Mouse (Mus musculus): Measurements from ENCODE around the gene Hist1h4k. TPM values are rescaled to one million over a fixed set of nuclear protein-coding genes. Genes with fewer than 3 reads are reported as not detected.
"Not testable (repeated sequence)": the region's sequence is repeated elsewhere in the genome, so short reads cannot be mapped to it uniquely, and the experiment has no call there.

Gene Hist1h4k
- polyA plus RNA-seq, 1 experiment from 2014 or later: 6.0 TPM

- peak; percentile 96 for DNase-seq (ENCODE audit: low spot score, missing footprints)
- H3K27me3 ChIP-seq (ENCODE audit: control insufficient read depth, insufficient read depth, low read length): no peaks in the 10 kb centered on the region
- no peaks in the 10 kb centered on the region for H3K9me3 ChIP-seq (ENCODE audit: control insufficient read depth, low read length)
- 4% methylated on average over 5 of the region's 5 CpGs for WGBS
- no peak for ATAC-seq (ENCODE audit: low FRiP score)
- peak overlapping the region; percentile 94 for H3K27ac ChIP-seq (ENCODE audit: low read depth, low read length)
- peak overlapping the region; percentile 56 for H3K4me3 ChIP-seq (ENCODE audit: low read depth, low read length)
- H3K4me2 ChIP-seq: peak overlapping the region; percentile 87
- H3K36me3 ChIP-seq (ENCODE audit: control insufficient read depth, insufficient read depth, low read length): no peaks in the 10 kb centered on the region
- peaks cover 10% of the 10 kb centered on the region; the same call in 1 of the 2 replicates for H3K4me1 ChIP-seq (ENCODE audit: control insufficient read depth, insufficient read depth, low read length)
- H3K9ac ChIP-seq (ENCODE audit: low read length): peak overlapping the region; percentile 72
Measured at GRCm38 (mm10) chr13:21749387-21750158, 732 bp downstream of the Hist1h4k start.

GRCm38 (mm10) chr13:21745006-21745405 is 5.3 kb downstream of the Hist1h4k start:
- no peaks in the 10 kb centered on the region for H3K27me3 ChIP-seq (ENCODE audit: control insufficient read depth, insufficient read depth, low read length)
- H3K9me3 ChIP-seq (ENCODE audit: control insufficient read depth, low read length): no peaks in the 10 kb centered on the region
- no peak overlapping the region for H3K4me2 ChIP-seq
- no peak overlapping the region for H3K9ac ChIP-seq (ENCODE audit: low read length)
- peaks cover 4% of the 10 kb centered on the region; the same call in 1 of the 2 replicates for H3K4me1 ChIP-seq (ENCODE audit: control insufficient read depth, insufficient read depth, low read length)
- no peak overlapping the region for H3K27ac ChIP-seq (ENCODE audit: low read depth, low read length)
- 84% methylated on average over 1 of the region's 1 CpGs for WGBS
- DNase-seq (ENCODE audit: low spot score, missing footprints) (no peak), ATAC-seq (ENCODE audit: low FRiP score) (no peak)
- no peaks in the 10 kb centered on the region for H3K36me3 ChIP-seq (ENCODE audit: control insufficient read depth, insufficient read depth, low read length)
- no peak overlapping the region for H3K4me3 ChIP-seq (ENCODE audit: low read depth, low read length)

GRCm38 (mm10) chr13:21734906-21735767 is 15.2 kb downstream of the Hist1h4k start, which contains the start of gene Hist1h4j:
Hist1h4j (plus strand) TSS chr13:21735064.
- under 1% methylated on average over 43 of the region's 56 CpGs for WGBS
- not testable (repeated sequence) for H3K27me3 ChIP-seq (ENCODE audit: control insufficient read depth, insufficient read depth, low read length); H3K4me1 ChIP-seq (ENCODE audit: control insufficient read depth, insufficient read depth, low read length); H3K36me3 ChIP-seq (ENCODE audit: control insufficient read depth, insufficient read depth, low read length); H3K9me3 ChIP-seq (ENCODE audit: control insufficient read depth, low read length)
- DNase-seq (ENCODE audit: low spot score, missing footprints) (peak; percentile 99), ATAC-seq (ENCODE audit: low FRiP score) (peak; percentile 92)
- H3K9ac ChIP-seq (ENCODE audit: low read length): peak within 1 kb of the TSS; percentile 64
- H3K4me3 ChIP-seq (ENCODE audit: low read depth, low read length): peak within 1 kb of the TSS; percentile 40
- H3K4me2 ChIP-seq: peak within 1 kb of the TSS; percentile 67
- H3K27ac ChIP-seq (ENCODE audit: low read depth, low read length): peak within 1 kb of the TSS; percentile 98

- Histone ChIP-seq H3K4me2 (peak overlapping the region; percentile 67), H3K4me1 (ENCODE audit: control insufficient read depth, insufficient read depth, low read length) (peaks cover 7% of the 10 kb centered on the region; the same call in 1 of the 2 replicates), H3K9me3 (ENCODE audit: control insufficient read depth, low read length) (no peaks in the 10 kb centered on the region), H3K36me3 (ENCODE audit: control insufficient read depth, insufficient read depth, low read length) (no peaks in the 10 kb centered on the region), H3K4me3 (ENCODE audit: low read depth, low read length) (peak overlapping the region; percentile 40), H3K9ac (ENCODE audit: low read length) (peak overlapping the region; percentile 64), H3K27me3 (ENCODE audit: control insufficient read depth, insufficient read depth, low read length) (no peaks in the 10 kb centered on the region), H3K27ac (ENCODE audit: low read depth, low read length) (peak overlapping the region; percentile 98)
- DNase-seq (ENCODE audit: low spot score, missing footprints): peak; percentile 96
- ATAC-seq (ENCODE audit: low FRiP score): peak; percentile 80
- under 1% methylated on average over 21 of the region's 21 CpGs for WGBS
Measured at GRCm38 (mm10) chr13:21734010-21734905, 16.0 kb downstream of the Hist1h4k start.

- Histone ChIP-seq H3K36me3 (ENCODE audit: control insufficient read depth, insufficient read depth, low read length) (no peaks in the 10 kb centered on the region), H3K9ac (ENCODE audit: low read length) (peak overlapping the region; percentile 64; the same call in 1 of the 2 replicates), H3K4me1 (ENCODE audit: control insufficient read depth, insufficient read depth, low read length) (peaks cover 7% of the 10 kb centered on the region; the same call in 1 of the 2 replicates), H3K27ac (ENCODE audit: low read depth, low read length) (peak overlapping the region; percentile 98), H3K4me2 (no peak overlapping the region), H3K27me3 (ENCODE audit: control insufficient read depth, insufficient read depth, low read length) (no peaks in the 10 kb centered on the region), H3K9me3 (ENCODE audit: control insufficient read depth, low read length) (no peaks in the 10 kb centered on the region), H3K4me3 (ENCODE audit: low read depth, low read length) (no peak overlapping the region)
- 68% methylated on average over 5 of the region's 5 CpGs for WGBS
- peak; percentile 90 for DNase-seq (ENCODE audit: low spot score, missing footprints)
- peak; percentile 14; the same call in 1 of the 2 replicates for ATAC-seq (ENCODE audit: low FRiP score)
Measured at GRCm38 (mm10) chr13:21733466-21733865, 16.8 kb downstream of the Hist1h4k start.

- H3K4me1 ChIP-seq (ENCODE audit: control insufficient read depth, insufficient read depth, low read length): peaks cover 16% of the 10 kb centered on the region; the same call in 1 of the 2 replicates
Measured at GRCm38 (mm10) chr13:21729544-21729943, 20.8 kb downstream of the Hist1h4k start.

GRCm38 (mm10) chr13:21727948-21728572 is 22.2 kb downstream of the Hist1h4k start:
- Histone ChIP-seq H3K4me1 (ENCODE audit: control insufficient read depth, insufficient read depth, low read length) (peaks cover 12% of the 10 kb centered on the region; the same call in 1 of the 2 replicates), H3K36me3 (ENCODE audit: control insufficient read depth, insufficient read depth, low read length) (no peaks in the 10 kb centered on the region), H3K27me3 (ENCODE audit: control insufficient read depth, insufficient read depth, low read length) (no peaks in the 10 kb centered on the region), H3K9me3 (ENCODE audit: control insufficient read depth, low read length) (no peaks in the 10 kb centered on the region), H3K4me3 (ENCODE audit: low read depth, low read length) (no peak overlapping the region), H3K4me2 (0 out of 2 replicates have a peak overlapping the region, but pooled peaks have one; percentile 14), H3K9ac (ENCODE audit: low read length) (no peak overlapping the region), H3K27ac (ENCODE audit: low read depth, low read length) (peak overlapping the region; percentile 3)
- 19% methylated on average over 11 of the region's 11 CpGs for WGBS
- DNase-seq (ENCODE audit: low spot score, missing footprints) (peak; percentile 89), ATAC-seq (ENCODE audit: low FRiP score) (peak; percentile 90)

More at GRCm38 (mm10) chr13:21729544-21729943, 20.8 kb downstream of the Hist1h4k start:
- Histone ChIP-seq H3K9ac (ENCODE audit: low read length) (no peak overlapping the region), H3K36me3 (ENCODE audit: control insufficient read depth, insufficient read depth, low read length) (no peaks in the 10 kb centered on the region), H3K27me3 (ENCODE audit: control insufficient read depth, insufficient read depth, low read length) (no peaks in the 10 kb centered on the region), H3K4me2 (no peak overlapping the region), H3K27ac (ENCODE audit: low read depth, low read length) (no peak overlapping the region), H3K4me3 (ENCODE audit: low read depth, low read length) (no peak overlapping the region), H3K9me3 (ENCODE audit: control insufficient read depth, low read length) (no peaks in the 10 kb centered on the region)
- WGBS: 81% methylated on average over 1 of the region's 1 CpGs
- ATAC-seq (ENCODE audit: low FRiP score): no peak
- no peak for DNase-seq (ENCODE audit: low spot score, missing footprints)

Data from midbrain, embryonic 11.5 days (tissue).